Mouse (Mus musculus) myocyte (in vitro differentiated cells): Measurements from ENCODE around the gene Hcfc2.

Source experiments
- CEBPB ChIP-seq: IDR thresholded peaks from 2 replicates; pipeline ENCODE4 v1.6.1; 2011; ENCODE audit warnings: mild to moderate bottlenecking, moderate library complexity; ENCODE audit not compliant: poor library complexity, insufficient read depth, severe bottlenecking
- E2F4 ChIP-seq: IDR thresholded peaks from one replicate; pipeline ENCODE4 v1.6.1; 2011; ENCODE audit warnings: mild to moderate bottlenecking, control low read depth, moderate library complexity; ENCODE audit not compliant: insufficient read depth
- MAX ChIP-seq: IDR thresholded peaks from one replicate; pipeline ENCODE4 v1.6.1; 2011; ENCODE audit warnings: low read depth, mild to moderate bottlenecking, control low read depth
- MYOD1 ChIP-seq, 3 experiments: IDR thresholded peaks; one replicate each; pipeline ENCODE4 v1.6.1; 2011; ENCODE audit warnings: control low read depth in 2 of 3, low read depth in 2 of 3, mild to moderate bottlenecking in 2 of 3, moderate library complexity in 1 of 3; ENCODE audit not compliant: insufficient read length in 2 of 3, control insufficient read depth in 1 of 3
- MYOG ChIP-seq, 3 experiments: IDR thresholded peaks; one replicate each; pipeline ENCODE4 v1.6.1; 2011; ENCODE audit warnings: control low read depth in 2 of 3, low read depth in 2 of 3, mild to moderate bottlenecking in 2 of 3; ENCODE audit not compliant: insufficient read length in 2 of 3, control insufficient read depth in 1 of 3, insufficient read depth in 1 of 3
- POLR2A ChIP-seq: IDR thresholded peaks from one replicate; pipeline ENCODE4 v1.6.1; 2011; ENCODE audit warnings: low read depth, mild to moderate bottlenecking, control low read depth, moderate library complexity; ENCODE audit not compliant: insufficient read length
- POLR2AphosphoS2 ChIP-seq: IDR thresholded peaks from one replicate; pipeline ENCODE4 v1.6.1; 2011; ENCODE audit warnings: low read depth, control low read depth; ENCODE audit not compliant: insufficient read length
- REST ChIP-seq: IDR thresholded peaks from one replicate; pipeline ENCODE4 v1.6.1; 2011; ENCODE audit warnings: mild to moderate bottlenecking, control low read depth, moderate library complexity; ENCODE audit not compliant: insufficient read depth, insufficient read length
- TCF12 ChIP-seq: IDR thresholded peaks from one replicate; pipeline ENCODE4 v1.6.1; 2011; ENCODE audit warnings: mild to moderate bottlenecking, control low read depth; ENCODE audit not compliant: poor library complexity, insufficient read depth, severe bottlenecking
- TCF3 ChIP-seq: IDR thresholded peaks from one replicate; pipeline ENCODE4 v1.6.1; 2011; ENCODE audit warnings: low read depth, control low read depth; ENCODE audit not compliant: insufficient read length
- USF1 ChIP-seq: IDR thresholded peaks from one replicate; pipeline ENCODE4 v1.6.1; 2011; ENCODE audit warnings: low read depth, mild to moderate bottlenecking, control low read depth, moderate library complexity

GRCm38 (mm10) chr10:82745301-82745700 lies 49.3 kb downstream of the Hcfc2 start:
- TF ChIP-seq MYOG (IDR thresholded peaks at IDR 0.05; ENCODE audit: control insufficient read depth in 1 of 3, insufficient read depth in 1 of 3, insufficient read length in 2 of 3, low read depth in 2 of 3), result no peak
- no peak for TF ChIP-seq USF1
- TF ChIP-seq E2F4, result no peak
- no peak for TF ChIP-seq MYOD1 (IDR thresholded peaks at IDR 0.05; ENCODE audit: control insufficient read depth in 1 of 3, insufficient read length in 2 of 3, low read depth in 2 of 3)
- no peak for TF ChIP-seq REST
- TF ChIP-seq MAX, result no peak
- TF ChIP-seq POLR2A, result no peak
- no peak for TF ChIP-seq CEBPB
- no peak for TF ChIP-seq TCF12
- TF ChIP-seq POLR2AphosphoS2, result no peak
- TF ChIP-seq TCF3, result no peak
